8 mouse cellular contexts compared by ENCODE assay signal in the genomic region with DNA sequence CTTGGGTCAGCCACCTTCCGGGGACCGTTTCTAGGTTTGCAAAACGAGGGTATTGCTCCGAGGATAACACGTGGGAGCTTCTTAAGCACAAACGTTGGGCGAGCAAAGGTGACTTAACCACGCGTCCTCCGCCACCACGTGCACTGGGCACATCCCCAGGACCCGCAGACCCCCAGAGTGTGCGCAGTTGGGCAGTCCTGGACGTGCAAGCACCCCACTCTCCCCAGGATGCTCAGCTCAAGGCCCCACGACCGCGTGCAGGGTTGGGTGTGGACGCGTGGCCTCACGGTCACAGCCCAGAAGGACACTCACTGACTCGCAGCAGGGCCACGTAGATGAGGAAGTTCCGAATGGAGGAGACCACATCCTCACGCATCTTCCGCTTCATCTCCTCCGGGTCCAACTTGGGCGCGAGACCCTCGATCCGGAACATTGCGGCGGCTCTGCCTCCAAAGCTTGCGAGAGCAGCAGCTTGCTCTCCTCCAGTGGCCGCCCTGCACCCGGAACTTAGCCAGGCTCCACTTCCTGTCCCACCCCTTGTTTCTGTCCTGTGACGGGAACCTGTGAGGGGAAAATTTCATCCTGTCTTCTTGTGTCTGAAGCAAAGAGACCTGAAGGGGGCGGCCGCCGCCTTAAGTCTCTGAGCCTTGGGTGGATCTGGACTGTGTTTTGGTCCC. TPM values are rescaled to one million over a fixed set of nuclear protein-coding genes. Genes with fewer than 3 reads are reported as not detected.
DNase-seq lines count a peak whose midpoint lies in the region; ATAC-seq and TF ChIP-seq lines count a peak whose summit lies in the region.

Gene Tomm5, minus strand, starts transcription at position 514 of the 677 bp plus-strand sequence.

- H3K27me3 ChIP-seq in embryonic facial prominence, embryonic 13.5 days: no peaks in the 10 kb centered on the region
- H3K27me3 ChIP-seq in kidney, adult 2 months (replicated peaks; ENCODE audit: control insufficient read depth, insufficient read depth, low read length): no peaks in the 10 kb centered on the region
- no peaks in the 10 kb centered on the region for H3K27me3 ChIP-seq in limb, embryonic 12.5 days
- no peaks in the 10 kb centered on the region for H3K27me3 ChIP-seq in midbrain, embryonic 15.5 days (replicated peaks)
- no peaks in the 10 kb centered on the region for H3K27me3 ChIP-seq in spleen, adult 2 months (ENCODE audit: control insufficient read depth, insufficient read depth, low read length)

- peak; percentile 90 for DNase-seq in 3134 (ENCODE audit: extremely low read depth, insufficient read length, low spot score)
- peak; percentile 89 to 92 for DNase-seq in adrenal gland, postnatal 36 days
- peak; percentile 96 for DNase-seq in heart, adult 18-20 months
- DNase-seq in kidney, adult 2 months: peak; percentile 97
- peak; percentile 84 to 85 for DNase-seq in spleen, adult 2 months (ENCODE audit: low read depth in 1 of 2, low spot score in 2 of 2)

- H3K27ac ChIP-seq in embryonic facial prominence, embryonic 13.5 days: peak within 1 kb of the TSS; percentile 9; the same call in 1 of the 2 replicates
- H3K27ac ChIP-seq in kidney, adult 2 months (ENCODE audit: insufficient read depth, low read depth, low read length): peak within 1 kb of the TSS; percentile 83
- no peak within 1 kb of the TSS for H3K27ac ChIP-seq in limb, embryonic 12.5 days
- peak within 1 kb of the TSS; percentile 58; the same call in 1 of the 2 replicates for H3K27ac ChIP-seq in midbrain, embryonic 15.5 days
- peak within 1 kb of the TSS; percentile 50 for H3K27ac ChIP-seq in spleen, adult 2 months (ENCODE audit: insufficient read depth, low read length)

- peak within 1 kb of the TSS; percentile 94 for H3K4me3 ChIP-seq in embryonic facial prominence, embryonic 13.5 days
- H3K4me3 ChIP-seq in kidney, adult 2 months (ENCODE audit: insufficient read depth, low read depth, low read length): peak within 1 kb of the TSS; percentile 99
- H3K4me3 ChIP-seq in limb, embryonic 12.5 days (replicated peaks): peak within 1 kb of the TSS; percentile 95
- peak within 1 kb of the TSS; percentile 96 for H3K4me3 ChIP-seq in midbrain, embryonic 15.5 days
- peak within 1 kb of the TSS; percentile 78 for H3K4me3 ChIP-seq in spleen, adult 2 months (ENCODE audit: extremely low read depth, insufficient read depth, insufficient read length)

- peaks cover 21% of the 10 kb centered on the region for H3K36me3 ChIP-seq in embryonic facial prominence, embryonic 13.5 days
- no peaks in the 10 kb centered on the region; the same call in 1 of the 2 replicates for H3K36me3 ChIP-seq in kidney, adult 2 months (ENCODE audit: control insufficient read depth, insufficient read depth, low read length)
- peaks cover 31% of the 10 kb centered on the region for H3K36me3 ChIP-seq in limb, embryonic 12.5 days
- H3K36me3 ChIP-seq in midbrain, embryonic 15.5 days (replicated peaks): peaks cover 16% of the 10 kb centered on the region
- peaks cover 6% of the 10 kb centered on the region for H3K36me3 ChIP-seq in spleen, adult 2 months (ENCODE audit: control insufficient read depth, insufficient read depth, low read length)

- peak; percentile 79 for TF ChIP-seq POLR2A in kidney, adult 2 months (IDR thresholded peaks at IDR 0.05; ENCODE audit: low read depth, low read length)
- peak; percentile 53 for TF ChIP-seq POLR2A in spleen, adult 2 months (IDR thresholded peaks at IDR 0.05; ENCODE audit: low read depth, low read length)

- TF ChIP-seq CTCF in kidney, adult 2 months (conservative IDR thresholded peaks at IDR 0.05; ENCODE audit: insufficient read depth, insufficient read length, low read depth, low read length): peak; percentile 66
- peak; percentile 53; the same call in 1 of the 2 replicates for TF ChIP-seq CTCF in spleen, adult 2 months (IDR thresholded peaks at IDR 0.05; ENCODE audit: extremely low read depth, insufficient read depth, insufficient read length, insufficient replicate concordance)

- no peaks in the 10 kb centered on the region for H3K9me3 ChIP-seq in embryonic facial prominence, embryonic 13.5 days
- no peaks in the 10 kb centered on the region for H3K9me3 ChIP-seq in limb, embryonic 12.5 days
- no peaks in the 10 kb centered on the region for H3K9me3 ChIP-seq in midbrain, embryonic 15.5 days

- H3K4me1 ChIP-seq in embryonic facial prominence, embryonic 13.5 days: peaks cover 9% of the 10 kb centered on the region
- H3K4me1 ChIP-seq in kidney, adult 2 months (ENCODE audit: control insufficient read depth, insufficient read depth, low read length): peaks cover 5% of the 10 kb centered on the region; the same call in 1 of the 2 replicates
- H3K4me1 ChIP-seq in limb, embryonic 12.5 days (replicated peaks): peaks cover 10% of the 10 kb centered on the region
- H3K4me1 ChIP-seq in midbrain, embryonic 15.5 days: peaks cover 13% of the 10 kb centered on the region
- H3K4me1 ChIP-seq in spleen, adult 2 months (ENCODE audit: control insufficient read depth, insufficient read depth, insufficient read length): peaks cover 5% of the 10 kb centered on the region; the same call in 1 of the 2 replicates

- under 1% methylated on average over 39 of the region's 39 CpGs for WGBS in embryonic facial prominence, embryonic 13.5 days
- 1% methylated on average over 39 of the region's 39 CpGs for WGBS in kidney, adult 2 months
- under 1% methylated on average over 39 of the region's 39 CpGs for WGBS in limb, embryonic 12.5 days
- under 1% methylated on average over 39 of the region's 39 CpGs for WGBS in midbrain, embryonic 15.5 days
- WGBS in spleen, adult 2 months: under 1% methylated on average over 39 of the region's 39 CpGs

- H3K9ac ChIP-seq in embryonic facial prominence, embryonic 13.5 days: peak within 1 kb of the TSS; percentile 94
- peak within 1 kb of the TSS; percentile 96 for H3K9ac ChIP-seq in limb, embryonic 12.5 days (replicated peaks)
- H3K9ac ChIP-seq in midbrain, embryonic 15.5 days: peak within 1 kb of the TSS; percentile 97

- H3K4me2 ChIP-seq in embryonic facial prominence, embryonic 13.5 days: peak within 1 kb of the TSS; percentile 80
- H3K4me2 ChIP-seq in limb, embryonic 12.5 days: peak within 1 kb of the TSS; percentile 64
- H3K4me2 ChIP-seq in midbrain, embryonic 15.5 days: peak within 1 kb of the TSS; percentile 80

- peak; percentile 91 for ATAC-seq in embryonic facial prominence, embryonic 13.5 days (ENCODE audit: insufficient number of reproducible peaks, insufficient read depth, low FRiP score, low TSS enrichment, low read depth)
- ATAC-seq in limb, embryonic 12.5 days (ENCODE audit: insufficient number of reproducible peaks, insufficient read depth, low FRiP score, low TSS enrichment, low read depth): peak; percentile 94
- ATAC-seq in midbrain, embryonic 15.5 days (replicated peaks): peak; percentile 99

RNA-seq across cellular contexts. Expression of gene Tomm5, which starts in this region (rescaled TPM):
- total RNA-seq in adrenal gland, postnatal 36 days (2021): 100 to 1,000 TPM in 1 of 2 experiments, 10 to 100 TPM in 1; 90.2 to 110 TPM
- 209 and 224 TPM in 2 replicates for polyA plus RNA-seq in embryonic facial prominence, embryonic 13.5 days (2015; fragmentation: Nextera tagmentation; extraction: Ambion mirVana)
- total RNA-seq in heart, adult 18-20 months (2021): 100 to 1,000 TPM; 238 to 281 TPM
- polyA plus RNA-seq in kidney, adult 2 months (2012; rRNA removed): 121 and 155 TPM in 2 replicates
- polyA plus RNA-seq in limb, embryonic 12.5 days (2016; fragmentation: Nextera tagmentation; extraction: Ambion mirVana): 196 and 201 TPM in 2 replicates
- polyA plus RNA-seq in midbrain, embryonic 15.5 days (2015; fragmentation: Nextera tagmentation; extraction: Ambion mirVana): 138 and 149 TPM in 2 replicates
- 39.7 and 44.4 TPM in 2 replicates for polyA plus RNA-seq in spleen, adult 2 months (2012; rRNA removed)
